Mouse (Mus musculus): Measurements from ENCODE around the gene Slc22a12. TPM values are rescaled to one million over a fixed set of nuclear protein-coding genes. Genes with fewer than 3 reads are reported as not detected.
A peak's percentile ranks its signal among the peaks of the same experiment; 100 is the strongest.

Slc22a12 gene
- polyA plus RNA-seq, 1 experiment from 2014 or later = not detected

GRCm38 (mm10) chr19:6540191-6540590 lies 2.6 kb downstream of the Slc22a12 start:
- no peak for ATAC-seq (replicated peaks; ENCODE audit: insufficient number of reproducible peaks, insufficient read depth, low FRiP score, low read depth)
- Histone ChIP-seq H3K9me3 (replicated peaks) (no peaks in the 10 kb centered on the region), H3K4me3 (no peak overlapping the region), H3K36me3 (no peaks in the 10 kb centered on the region), H3K27me3 (peaks cover 36% of the 10 kb centered on the region), H3K4me2 (no peak overlapping the region), H3K9ac (no peak overlapping the region), H3K27ac (no peak overlapping the region), H3K4me1 (replicated peaks) (no peaks in the 10 kb centered on the region)
- WGBS = 66% methylated on average over 6 of the region's 6 CpGs

GRCm38 (mm10) chr19:6539592-6539991 lies 3.2 kb downstream of the Slc22a12 start:
- peaks cover 42% of the 10 kb centered on the region for H3K27me3 ChIP-seq

GRCm38 (mm10) chr19:6538546-6538945 lies 4.3 kb downstream of the Slc22a12 start:
- Histone ChIP-seq H3K27ac (no peak overlapping the region), H3K4me2 (no peak overlapping the region), H3K4me3 (no peak overlapping the region), H3K4me1 (replicated peaks) (no peaks in the 10 kb centered on the region), H3K9me3 (replicated peaks) (no peaks in the 10 kb centered on the region), H3K36me3 (no peaks in the 10 kb centered on the region), H3K9ac (no peak overlapping the region), H3K27me3 (peaks cover 49% of the 10 kb centered on the region)
- ATAC-seq (replicated peaks; ENCODE audit: insufficient number of reproducible peaks, insufficient read depth, low FRiP score, low read depth) = no peak
- WGBS = 79% methylated on average over 6 of the region's 6 CpGs

More at GRCm38 (mm10) chr19:6539592-6539991, 3.2 kb downstream of the Slc22a12 start:
- Histone ChIP-seq H3K36me3 (no peaks in the 10 kb centered on the region), H3K4me3 (no peak overlapping the region), H3K4me2 (no peak overlapping the region), H3K9me3 (replicated peaks) (no peaks in the 10 kb centered on the region), H3K27ac (no peak overlapping the region), H3K9ac (no peak overlapping the region), H3K4me1 (replicated peaks) (no peaks in the 10 kb centered on the region)
- 67% methylated on average over 4 of the region's 4 CpGs for WGBS
- ATAC-seq (replicated peaks; ENCODE audit: insufficient number of reproducible peaks, insufficient read depth, low FRiP score, low read depth) = no peak

- Histone ChIP-seq H3K4me2 (no peak overlapping the region), H3K36me3 (no peaks in the 10 kb centered on the region), H3K9me3 (replicated peaks) (no peaks in the 10 kb centered on the region), H3K4me1 (replicated peaks) (peaks cover 4% of the 10 kb centered on the region), H3K4me3 (no peak overlapping the region), H3K27ac (no peak overlapping the region), H3K27me3 (peaks cover 53% of the 10 kb centered on the region), H3K9ac (no peak overlapping the region)
- ATAC-seq (replicated peaks; ENCODE audit: insufficient number of reproducible peaks, insufficient read depth, low FRiP score, low read depth) = no peak
- 65% methylated on average over 8 of the region's 8 CpGs for WGBS
These were observed 5.3 kb downstream of the Slc22a12 start for GRCm38 (mm10) chr19:6537526-6537925.

- H3K9ac ChIP-seq = no peak overlapping the region
- no peaks in the 10 kb centered on the region for H3K9me3 ChIP-seq (replicated peaks)
- 65% methylated on average over 6 of the region's 6 CpGs for WGBS
- no peak overlapping the region for H3K4me3 ChIP-seq
- H3K27me3 ChIP-seq = peaks cover 60% of the 10 kb centered on the region
- peaks cover 11% of the 10 kb centered on the region for H3K4me1 ChIP-seq (replicated peaks)
- H3K27ac ChIP-seq = no peak overlapping the region
- H3K4me2 ChIP-seq = no peak overlapping the region
- no peaks in the 10 kb centered on the region for H3K36me3 ChIP-seq
- ATAC-seq (replicated peaks; ENCODE audit: insufficient number of reproducible peaks, insufficient read depth, low FRiP score, low read depth) = no peak
These were observed 6.1 kb downstream of the Slc22a12 start for GRCm38 (mm10) chr19:6536696-6537095.

GRCm38 (mm10) chr19:6536201-6536600 lies 6.6 kb downstream of the Slc22a12 start:
- Histone ChIP-seq H3K27me3 (peaks cover 65% of the 10 kb centered on the region), H3K9ac (no peak overlapping the region)
- 65% methylated on average over 3 of the region's 3 CpGs for WGBS

GRCm38 (mm10) chr19:6534118-6534415 lies 8.8 kb downstream of the Slc22a12 start:
- H3K4me2 ChIP-seq = no peak overlapping the region
- H3K4me1 ChIP-seq (replicated peaks) = peaks cover 23% of the 10 kb centered on the region
- WGBS = 50% methylated on average over 5 of the region's 5 CpGs
- H3K36me3 ChIP-seq = no peaks in the 10 kb centered on the region
- H3K27me3 ChIP-seq = peaks cover 79% of the 10 kb centered on the region
- H3K4me3 ChIP-seq = no peak overlapping the region
- H3K27ac ChIP-seq = no peak overlapping the region
- H3K9me3 ChIP-seq (replicated peaks) = no peaks in the 10 kb centered on the region
- ATAC-seq (replicated peaks; ENCODE audit: insufficient number of reproducible peaks, insufficient read depth, low FRiP score, low read depth) = no peak
- no peak overlapping the region for H3K9ac ChIP-seq

More at GRCm38 (mm10) chr19:6536201-6536600, 6.6 kb downstream of the Slc22a12 start:
- no peaks in the 10 kb centered on the region for H3K36me3 ChIP-seq
- peaks cover 16% of the 10 kb centered on the region for H3K4me1 ChIP-seq (replicated peaks)
- H3K27ac ChIP-seq = no peak overlapping the region
- no peak overlapping the region for H3K4me2 ChIP-seq
- no peak for ATAC-seq (replicated peaks; ENCODE audit: insufficient number of reproducible peaks, insufficient read depth, low FRiP score, low read depth)
- H3K4me3 ChIP-seq = no peak overlapping the region
- H3K9me3 ChIP-seq (replicated peaks) = no peaks in the 10 kb centered on the region

GRCm38 (mm10) chr19:6533290-6534117 lies 9.3 kb downstream of the Slc22a12 start:
- Histone ChIP-seq H3K9me3 (replicated peaks) (no peaks in the 10 kb centered on the region), H3K4me2 (no peak overlapping the region), H3K9ac (no peak overlapping the region), H3K36me3 (no peaks in the 10 kb centered on the region), H3K27me3 (peaks cover 79% of the 10 kb centered on the region), H3K4me3 (no peak overlapping the region), H3K27ac (no peak overlapping the region), H3K4me1 (replicated peaks) (peaks cover 23% of the 10 kb centered on the region)
- WGBS = 78% methylated on average over 11 of the region's 11 CpGs
- ATAC-seq (replicated peaks; ENCODE audit: insufficient number of reproducible peaks, insufficient read depth, low FRiP score, low read depth) = no peak

- H3K27me3 ChIP-seq = peaks cover 79% of the 10 kb centered on the region
- 17% methylated on average over 11 of the region's 13 CpGs for WGBS
These were observed 10.2 kb downstream of the Slc22a12 start for GRCm38 (mm10) chr19:6532656-6533055.

GRCm38 (mm10) chr19:6531832-6532471 lies 10.9 kb downstream of the Slc22a12 start:
- H3K4me2 ChIP-seq = peak overlapping the region; percentile 85
- H3K4me3 ChIP-seq = peak overlapping the region; percentile 51
- ATAC-seq (replicated peaks; ENCODE audit: insufficient number of reproducible peaks, insufficient read depth, low FRiP score, low read depth) = no peak
- no peaks in the 10 kb centered on the region for H3K36me3 ChIP-seq
- H3K27me3 ChIP-seq = peaks cover 77% of the 10 kb centered on the region
- no peaks in the 10 kb centered on the region for H3K9me3 ChIP-seq (replicated peaks)
- under 1% methylated on average over 36 of the region's 36 CpGs for WGBS
- peaks cover 23% of the 10 kb centered on the region for H3K4me1 ChIP-seq (replicated peaks)
- H3K9ac ChIP-seq = no peak overlapping the region
- no peak overlapping the region for H3K27ac ChIP-seq

More at GRCm38 (mm10) chr19:6532656-6533055, 10.2 kb downstream of the Slc22a12 start:
- no peaks in the 10 kb centered on the region for H3K36me3 ChIP-seq
- peaks cover 23% of the 10 kb centered on the region for H3K4me1 ChIP-seq (replicated peaks)
- no peak overlapping the region for H3K9ac ChIP-seq
- H3K4me3 ChIP-seq = peak overlapping the region; percentile 51
- H3K27ac ChIP-seq = no peak overlapping the region
- no peaks in the 10 kb centered on the region for H3K9me3 ChIP-seq (replicated peaks)
- ATAC-seq (replicated peaks; ENCODE audit: insufficient number of reproducible peaks, insufficient read depth, low FRiP score, low read depth) = no peak
- H3K4me2 ChIP-seq = peak overlapping the region; percentile 85

GRCm38 (mm10) chr19:6531011-6531631 lies 11.7 kb downstream of the Slc22a12 start:
- WGBS = under 1% methylated on average over 56 of the region's 56 CpGs
- peak overlapping the region; percentile 85 for H3K4me2 ChIP-seq
- H3K4me3 ChIP-seq = peak overlapping the region; percentile 51
- peaks cover 69% of the 10 kb centered on the region for H3K27me3 ChIP-seq
- H3K27ac ChIP-seq = no peak overlapping the region
- peaks cover 23% of the 10 kb centered on the region for H3K4me1 ChIP-seq (replicated peaks)
- H3K36me3 ChIP-seq = no peaks in the 10 kb centered on the region
- H3K9me3 ChIP-seq (replicated peaks) = no peaks in the 10 kb centered on the region
- 0 out of 2 replicates have a peak, but pooled peaks have one; percentile 5 for ATAC-seq (replicated peaks; ENCODE audit: insufficient number of reproducible peaks, insufficient read depth, low FRiP score, low read depth)
- peak overlapping the region; percentile 28; the same call in 1 of the 2 replicates for H3K9ac ChIP-seq
